Mouse (Mus musculus) cortical plate, adult 2 months (tissue): ENCODE data around the gene Sema4g. TPM values are rescaled to one million over a fixed set of nuclear protein-coding genes. Genes with fewer than 3 reads are reported as not detected.

Experiments
- H3K27ac ChIP-seq: fragments of 200-500 bp; 2 replicates; pipeline ENCODE4 v1.5.1; 2012; ENCODE audit warnings: low read length, control low read depth, inconsistent platforms; ENCODE audit not compliant: insufficient read depth
- H3K4me1 ChIP-seq: fragments of 200-500 bp; 2 replicates; pipeline ENCODE4 v1.6.1; 2011; ENCODE audit warnings: low read length; ENCODE audit not compliant: control insufficient read depth, insufficient read depth
- H3K4me3 ChIP-seq: fragments of 200-500 bp; 2 replicates; pipeline ENCODE4 v1.5.1; 2011; ENCODE audit warnings: mild to moderate bottlenecking, low read length, control low read depth; ENCODE audit not compliant: insufficient read depth
- CTCF ChIP-seq: fragments of 200-500 bp; IDR thresholded peaks from 2 replicates; pipeline ENCODE4 v1.5.1; 2011; ENCODE audit warnings: mild to moderate bottlenecking, control low read depth, low read length; ENCODE audit not compliant: insufficient read depth; ENCODE audit errors: extremely low read depth
- POLR2A ChIP-seq: fragments of 200-500 bp; IDR thresholded peaks from 2 replicates; pipeline ENCODE4 v1.6.1; 2011; ENCODE audit warnings: mild to moderate bottlenecking, low read length, control low read depth; ENCODE audit not compliant: insufficient read depth; ENCODE audit errors: extremely low read depth
- polyA plus RNA-seq: library from polyadenylated mRNA; depleted of rRNA; stranded (reverse); fragments of >200 nt; gene quantifications from 2 replicates; pipeline ENCODE4 v1.2.3, GENCODE M21; 2012

Sema4g gene
- polyA plus RNA-seq, 1 experiment, result 26.5 TPM

DNA sequence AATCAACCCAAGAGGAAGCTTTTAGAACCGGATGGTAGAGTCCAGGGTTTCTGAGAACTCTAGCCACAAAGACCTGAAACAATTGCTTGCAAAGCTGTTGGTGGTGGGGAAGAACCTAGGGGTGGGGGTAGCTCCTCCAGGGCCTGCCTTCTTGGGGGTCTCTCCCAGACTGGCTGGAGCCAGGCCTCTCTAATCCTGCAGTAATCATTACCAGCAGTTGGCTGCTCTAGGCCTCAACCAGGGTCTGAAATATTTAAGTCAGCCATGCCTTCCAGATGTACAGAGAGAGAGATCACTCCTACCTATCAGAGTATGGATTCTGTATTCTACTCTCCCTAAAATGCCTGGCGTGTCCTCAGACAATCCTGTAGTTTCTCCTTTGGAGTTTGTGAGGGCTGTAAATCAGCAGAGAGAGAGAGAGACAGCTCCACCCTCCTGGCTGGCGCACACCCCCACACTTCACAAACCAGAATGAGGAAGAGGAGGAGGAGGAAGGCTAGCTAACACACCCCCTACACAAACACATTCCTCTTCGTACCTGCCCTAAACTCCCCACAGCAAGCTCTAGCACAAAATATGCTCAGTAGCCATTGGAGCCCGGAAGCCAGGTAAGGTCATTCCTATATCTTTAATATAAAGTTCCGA, 24.8 kb downstream of the Sema4g start:
- H3K4me1 ChIP-seq, result peaks cover 5% of the 10 kb centered on the region
- H3K4me3 ChIP-seq, result no peak overlapping the region
- TF ChIP-seq CTCF (no peak), POLR2A (no peak)
- H3K27ac ChIP-seq, result no peak overlapping the region

DNA sequence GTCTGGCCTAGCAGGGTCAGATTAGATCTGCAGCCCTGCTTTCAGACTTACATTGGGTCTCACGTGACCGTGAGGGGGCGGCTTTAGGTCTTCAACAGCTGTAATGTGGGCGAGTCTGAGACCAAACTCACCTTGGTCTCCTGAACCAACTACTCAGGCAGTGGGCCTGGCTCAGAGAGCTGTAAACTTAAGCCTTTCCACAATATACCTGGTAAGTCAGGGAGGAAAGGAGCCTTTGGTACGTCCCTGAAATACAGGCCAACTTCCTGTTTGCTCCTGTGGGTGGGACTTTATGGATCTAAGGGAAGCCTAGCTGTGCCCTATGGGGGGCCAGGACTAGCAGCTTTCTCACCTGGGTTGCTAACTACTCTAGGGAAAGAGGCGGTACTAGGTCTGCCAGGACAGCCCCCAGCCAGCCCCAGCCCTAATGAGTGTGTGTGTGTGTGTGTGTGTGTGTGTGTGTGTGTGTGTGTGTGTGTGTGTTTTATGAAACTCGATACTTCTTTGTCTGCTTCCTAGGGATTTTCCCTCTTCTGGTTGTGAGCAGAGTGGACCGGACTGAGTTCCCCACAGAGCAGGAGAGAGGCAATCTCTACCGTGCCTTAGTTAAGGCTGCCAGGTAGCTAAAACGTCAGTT, 25.6 kb downstream of the Sema4g start, which contains the start of gene Lzts2:
Gene Lzts2, plus strand, starts transcription at position 80 of the 637 bp plus-strand sequence.
- Histone ChIP-seq H3K4me1 (peaks cover 5% of the 10 kb centered on the region), H3K27ac (peak within 1 kb of the TSS; percentile 93), H3K4me3 (peak within 1 kb of the TSS; percentile 58)
- TF ChIP-seq CTCF (no peak), POLR2A (no peak)

DNA sequence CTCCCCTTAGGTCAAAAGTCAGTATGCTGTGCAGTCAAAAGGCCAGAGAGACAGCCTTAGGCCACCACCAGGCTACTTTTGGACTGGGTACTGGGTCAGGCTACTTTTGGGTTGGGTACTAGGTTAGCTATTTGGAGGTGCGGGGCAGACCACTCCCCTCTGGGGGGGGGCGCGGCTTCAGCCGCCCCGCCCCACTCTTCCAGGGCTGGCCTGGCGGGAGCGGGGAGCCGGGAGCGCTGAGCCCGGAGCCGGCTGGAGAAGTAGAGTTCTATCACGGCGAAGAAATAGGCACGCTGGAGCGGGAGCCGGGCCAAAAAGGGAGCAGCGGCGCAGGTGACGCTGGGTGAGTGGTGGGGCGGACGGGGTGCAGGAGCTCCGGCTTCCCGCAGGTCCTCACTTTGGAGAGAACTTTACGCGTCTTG, 26.1 kb downstream of the Sema4g start:
- H3K27ac ChIP-seq, result peak overlapping the region; percentile 93

GRCm38 (mm10) chr19:45015518-45016281, 26.8 kb downstream of the Sema4g start:
- Histone ChIP-seq H3K4me1 (peaks cover 5% of the 10 kb centered on the region), H3K27ac (peak overlapping the region; percentile 93), H3K4me3 (peak overlapping the region; percentile 58)
- TF ChIP-seq POLR2A (no peak), CTCF (no peak)

More for the DNA sequence above, 26.1 kb downstream of the Sema4g start:
- TF ChIP-seq POLR2A (no peak), CTCF (no peak)
- Histone ChIP-seq H3K4me1 (peaks cover 5% of the 10 kb centered on the region), H3K4me3 (peak overlapping the region; percentile 58)

- Histone ChIP-seq H3K4me1 (peaks cover 5% of the 10 kb centered on the region), H3K27ac (peak overlapping the region; percentile 93), H3K4me3 (peak overlapping the region; percentile 58)
- TF ChIP-seq POLR2A (peak; percentile 71), CTCF (no peak)
Observed at GRCm38 (mm10) chr19:45016341-45017215, 27.7 kb downstream of the Sema4g start.

GRCm38 (mm10) chr19:45017216-45017771, 28.4 kb downstream of the Sema4g start:
- H3K4me1 ChIP-seq, result peaks cover 5% of the 10 kb centered on the region

GRCm38 (mm10) chr19:45017909-45018308, 29.0 kb downstream of the Sema4g start:
- Histone ChIP-seq H3K4me1 (peaks cover 5% of the 10 kb centered on the region), H3K4me3 (peak overlapping the region; percentile 58), H3K27ac (peak overlapping the region; percentile 100)
- TF ChIP-seq CTCF, result no peak
- TF ChIP-seq POLR2A, result no peak

More at GRCm38 (mm10) chr19:45017216-45017771, 28.4 kb downstream of the Sema4g start:
- peak overlapping the region; percentile 100 for H3K27ac ChIP-seq
- H3K4me3 ChIP-seq, result peak overlapping the region; percentile 58
- peak; percentile 14; the same call in 1 of the 2 replicates for TF ChIP-seq CTCF
- no peak for TF ChIP-seq POLR2A

- H3K4me1 ChIP-seq, result peaks cover 5% of the 10 kb centered on the region
- H3K27ac ChIP-seq, result peak overlapping the region; percentile 84
- H3K4me3 ChIP-seq, result peak overlapping the region; percentile 58
- no peak for TF ChIP-seq POLR2A
- TF ChIP-seq CTCF, result no peak
Observed at GRCm38 (mm10) chr19:45018351-45018831, 29.5 kb downstream of the Sema4g start.
